Mouse (Mus musculus) cerebellum, postnatal 14 days (tissue): ENCODE measurements around the gene Ndrg3.
"Not testable (repeated sequence)": the region's sequence is repeated elsewhere in the genome, so short reads cannot be mapped to it uniquely, and the experiment has no call there.

ENCODE experiments used
- DNase-seq, 2 experiments: peaks; one replicate each; pipeline ENCODE4 v3.0.0; 2021; ENCODE audit warnings: mixed read lengths in 2 of 2

Gene Ndrg3

GRCm38 (mm10) chr2:156996576-156996975, 4.7 kb upstream of the Ndrg3 start:
- DNase-seq = peak; percentile 81

GRCm38 (mm10) chr2:156990727-156991431, 977 bp downstream of the Ndrg3 start:
- peak; percentile 61 to 70 for DNase-seq

- DNase-seq = no peak
Measured at GRCm38 (mm10) chr2:156987316-156987715, 4.5 kb downstream of the Ndrg3 start.

GRCm38 (mm10) chr2:156982864-156983263, 9.0 kb downstream of the Ndrg3 start:
- peak in 1 of 2 experiments; percentile 23 for DNase-seq

DNA sequence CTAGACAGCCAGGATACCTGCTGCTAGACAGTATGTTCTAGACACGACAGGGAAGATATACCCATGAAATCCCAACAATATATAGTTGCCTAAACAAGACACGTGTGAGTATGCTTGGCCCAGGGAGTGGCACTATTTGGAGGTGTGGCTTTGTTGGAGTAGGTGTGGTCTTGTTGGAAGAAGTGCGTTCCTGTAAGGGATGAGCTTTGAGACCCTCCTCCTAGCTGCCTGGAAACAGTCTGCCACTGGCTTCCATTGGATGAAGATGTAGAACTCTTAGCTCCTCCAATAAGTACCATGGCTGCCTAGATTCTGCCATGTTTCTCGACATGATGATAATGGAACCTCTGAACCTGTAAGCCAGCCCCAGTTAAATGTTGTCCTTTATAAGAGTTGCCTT, 10.6 kb downstream of the Ndrg3 start:
- no peak for DNase-seq

GRCm38 (mm10) chr2:156980059-156980458, 11.8 kb downstream of the Ndrg3 start:
- DNase-seq = no peak

GRCm38 (mm10) chr2:156976711-156977110, 15.1 kb downstream of the Ndrg3 start:
- DNase-seq = no peak

DNA sequence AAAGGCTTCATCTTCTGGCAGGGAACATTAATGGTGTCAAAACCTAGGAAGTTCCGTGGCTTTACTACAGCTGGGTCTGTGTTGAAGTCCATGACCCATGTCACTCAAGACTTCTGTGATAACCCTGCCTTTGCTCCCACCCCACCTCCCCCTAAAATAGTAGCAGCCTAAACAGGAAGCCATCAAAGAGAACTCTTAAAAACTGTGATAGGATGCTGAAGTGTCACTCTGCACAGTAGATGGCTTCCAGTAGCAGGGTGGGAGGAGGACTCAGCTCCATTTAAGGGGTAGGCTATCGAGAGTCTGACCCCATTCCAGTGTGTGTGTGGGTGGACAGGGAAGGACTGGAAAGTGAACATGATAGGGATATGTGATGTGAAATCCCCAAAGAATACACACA, 16.9 kb downstream of the Ndrg3 start:
- no peak for DNase-seq

GRCm38 (mm10) chr2:156973316-156974100, 18.3 kb downstream of the Ndrg3 start:
- peak; percentile 55 to 71 for DNase-seq

- DNase-seq = no peak
Measured at GRCm38 (mm10) chr2:156970253-156970652, 21.6 kb downstream of the Ndrg3 start.

GRCm38 (mm10) chr2:156968501-156968900, 23.4 kb downstream of the Ndrg3 start:
- DNase-seq = no peak

- DNase-seq = no peak
Measured at GRCm38 (mm10) chr2:156967388-156967787, 24.5 kb downstream of the Ndrg3 start.

DNA sequence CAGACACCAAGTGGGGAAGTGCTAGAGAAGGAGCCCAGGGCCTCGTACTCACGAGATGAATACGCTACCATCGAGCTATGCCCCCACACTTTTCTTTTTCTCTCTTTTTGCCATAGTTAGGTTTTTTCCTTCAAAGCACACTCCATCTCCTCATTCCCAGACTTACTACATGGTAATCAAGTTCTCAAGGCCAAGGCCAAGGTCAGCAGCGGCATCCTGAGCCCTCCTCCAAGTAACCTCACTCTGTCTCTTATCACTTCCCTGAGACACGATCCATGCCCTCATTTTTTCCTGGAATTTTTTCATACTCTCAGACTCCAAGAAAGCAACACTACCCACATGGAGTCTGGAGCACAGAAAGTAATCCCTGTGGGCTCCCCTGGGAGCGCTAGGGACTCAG, 28.0 kb downstream of the Ndrg3 start:
- no peak for DNase-seq

GRCm38 (mm10) chr2:156958496-156959252, 33.2 kb downstream of the Ndrg3 start:
- DNase-seq = no peak

DNA sequence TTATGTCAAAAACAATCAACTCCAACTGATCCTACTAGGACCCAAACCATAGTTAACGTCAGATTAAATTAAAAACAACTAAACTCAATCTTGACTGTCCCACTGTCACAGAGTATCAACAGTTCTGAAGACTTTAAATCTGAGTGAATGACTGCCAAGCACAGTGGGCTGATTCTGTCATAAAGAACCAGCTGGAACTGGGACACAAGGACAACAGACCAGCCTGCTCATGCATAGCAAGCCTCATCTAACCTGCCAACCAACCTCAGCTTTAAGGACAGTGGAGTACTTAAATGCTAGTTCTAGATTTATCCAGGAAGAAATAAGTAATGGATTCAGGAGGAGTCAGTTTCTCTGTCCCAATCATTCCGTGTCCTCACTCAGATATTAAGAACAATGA, 34.8 kb downstream of the Ndrg3 start:
- no peak for DNase-seq

DNA sequence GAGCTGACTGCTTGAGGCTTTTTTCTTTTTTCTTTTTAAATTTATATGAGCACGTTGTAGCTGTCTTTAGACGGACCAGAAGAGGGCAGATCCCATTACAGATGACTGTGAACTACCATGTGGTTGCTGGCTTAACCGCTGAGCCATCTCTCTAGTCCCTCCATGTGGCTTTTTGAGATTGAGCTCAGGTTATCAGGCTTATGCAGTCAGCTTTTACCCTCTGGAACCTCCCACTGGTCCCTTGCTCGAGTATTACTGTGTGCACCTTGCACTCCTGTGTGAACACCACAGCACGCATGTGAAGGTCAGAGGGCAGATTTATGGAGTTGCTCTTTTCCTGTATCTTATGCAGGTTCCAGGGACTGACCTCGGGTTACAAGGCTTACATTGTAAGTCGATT, 35.5 kb downstream of the Ndrg3 start:
- DNase-seq = no peak

DNA sequence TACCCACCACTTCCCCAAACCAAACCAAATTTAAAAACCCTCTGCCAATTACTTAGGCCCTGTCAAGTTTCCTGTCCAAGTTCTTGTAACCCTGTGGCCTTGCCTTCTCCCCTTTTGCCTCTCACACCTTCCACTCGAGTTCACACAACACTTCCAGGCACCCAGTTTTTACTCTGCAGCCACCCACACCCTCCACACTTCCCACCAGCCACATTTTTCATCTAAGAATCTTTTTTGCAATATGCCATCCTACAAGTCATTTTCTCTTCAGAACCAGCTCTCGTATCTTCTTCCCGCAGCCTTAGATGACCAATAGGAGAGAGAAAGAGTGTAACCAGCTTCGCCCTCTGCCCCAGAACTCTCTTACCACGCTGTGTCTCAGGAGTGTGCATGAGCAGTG, 37.4 kb downstream of the Ndrg3 start:
- DNase-seq = no peak

- no peak for DNase-seq
Measured at GRCm38 (mm10) chr2:156951301-156952094, 40.4 kb downstream of the Ndrg3 start.

GRCm38 (mm10) chr2:156950816-156951215, 41.0 kb downstream of the Ndrg3 start:
- DNase-seq = no peak

DNA sequence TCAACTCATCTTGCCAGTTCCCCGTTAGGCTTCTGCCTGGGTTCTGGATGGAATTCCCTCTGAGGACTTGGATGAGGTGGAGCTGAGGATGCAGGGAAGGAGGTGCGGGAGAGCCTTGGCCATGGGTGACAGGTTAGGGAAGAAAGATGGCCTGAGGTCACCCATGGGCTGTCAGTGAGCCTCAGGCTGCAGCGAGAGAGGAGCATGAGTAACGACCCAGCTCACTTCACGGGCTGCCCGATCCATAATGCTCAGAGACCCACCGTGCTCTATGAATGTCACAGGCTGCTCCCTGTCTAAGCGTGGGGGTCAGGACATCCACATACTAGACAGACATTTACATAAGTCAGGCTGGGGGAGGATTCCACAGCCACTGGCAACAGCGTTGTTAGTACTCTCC, 50.3 kb downstream of the Ndrg3 start:
- DNase-seq = not testable (repeated sequence)

DNA sequence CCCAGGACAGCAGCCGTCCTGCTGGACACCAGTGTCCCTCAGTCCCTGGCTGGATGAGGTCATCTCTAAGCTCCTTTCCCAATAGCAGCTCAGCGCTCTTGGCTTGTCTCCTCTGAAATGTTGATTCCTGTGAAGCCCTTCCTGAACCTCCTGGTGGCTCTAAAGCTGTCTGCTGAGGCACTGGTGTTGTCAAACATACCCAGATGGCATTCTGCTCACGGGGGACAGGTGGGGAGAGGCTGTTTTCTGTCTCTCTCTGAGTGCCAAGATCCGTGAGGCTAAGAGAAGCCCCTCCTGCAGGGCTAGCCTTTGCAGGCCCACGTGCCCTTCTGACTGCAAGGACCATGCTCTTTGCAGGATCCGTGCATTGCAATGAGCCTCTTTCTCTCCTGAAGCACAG, 51.9 kb downstream of the Ndrg3 start:
- DNase-seq = peak; percentile 79 to 83

DNA sequence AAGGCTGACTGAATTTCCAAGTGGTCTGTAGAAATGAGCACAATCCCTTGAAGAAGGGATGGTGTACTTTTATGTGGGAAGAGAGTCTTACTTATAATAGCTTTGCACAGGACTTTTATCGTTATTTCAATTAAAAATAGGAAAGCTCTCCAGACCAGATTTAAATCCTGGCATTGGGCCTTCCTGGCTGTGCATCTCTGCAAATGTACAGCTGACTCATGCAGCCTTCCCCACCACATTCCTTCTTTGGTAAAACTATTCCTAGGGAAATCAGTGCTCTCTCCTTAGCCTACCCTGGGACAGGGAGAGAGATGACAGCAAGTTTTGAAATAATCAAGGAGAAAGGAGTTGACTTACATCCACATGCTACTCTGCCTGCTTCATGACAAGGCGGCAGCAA, 54.1 kb downstream of the Ndrg3 start:
- DNase-seq = no peak

GRCm38 (mm10) chr2:156935005-156935404, 56.9 kb downstream of the Ndrg3 start:
- DNase-seq = no peak
